In genomic region chr14:20180304-20180703, GRCm38 (mm10) we compare ENCODE assay signal across 8 mouse cellular contexts. TPM values are rescaled to one million over a fixed set of nuclear protein-coding genes. Genes with fewer than 3 reads are reported as not detected.
DNase-seq lines count a peak whose midpoint lies in the region; ATAC-seq and TF ChIP-seq lines count a peak whose summit lies in the region.

No protein-coding gene starts in this region.

- 5% methylated on average over 6 of the region's 6 CpGs for WGBS in heart, embryonic 11.5 days (ENCODE audit: insufficient replicate concordance)
- WGBS in hindbrain, embryonic 14.5 days = 13% methylated on average over 6 of the region's 6 CpGs
- 3% methylated on average over 6 of the region's 6 CpGs for WGBS in liver, postnatal 0 days (ENCODE audit: insufficient replicate concordance)

- intact Hi-C loops in heart, postnatal 10 days (cut with DNase I) = loop anchor here (5.0 kb wide), 1 partner anchor 63 kb away; no protein-coding TSS in a partner anchor

- H3K27ac ChIP-seq in heart, embryonic 11.5 days (ENCODE audit: low read depth, low read length) = no peak overlapping the region
- no peak overlapping the region for H3K27ac ChIP-seq in ES-E14 (ENCODE audit: insufficient read depth, low read depth, low read length, poor library complexity, severe bottlenecking)
- no peak overlapping the region for H3K27ac ChIP-seq in hindbrain, embryonic 14.5 days
- peak overlapping the region; percentile 55; the same call in 1 of the 2 replicates for H3K27ac ChIP-seq in liver, postnatal 0 days (ENCODE audit: low read depth)

- no peaks in the 10 kb centered on the region for H3K27me3 ChIP-seq in heart, embryonic 11.5 days (ENCODE audit: control insufficient read depth, insufficient read depth, low read length)
- H3K27me3 ChIP-seq in hindbrain, embryonic 14.5 days (ENCODE audit: control insufficient read depth, insufficient read depth, low read length) = peaks cover 10% of the 10 kb centered on the region
- no peaks in the 10 kb centered on the region for H3K27me3 ChIP-seq in liver, postnatal 0 days (ENCODE audit: insufficient read depth, low read length)

- TF ChIP-seq EP300 in liver, postnatal 0 days (IDR thresholded peaks at IDR 0.05; ENCODE audit: low read depth) = no peak

- no peaks in the 10 kb centered on the region for H3K9me3 ChIP-seq in heart, embryonic 11.5 days (replicated peaks; ENCODE audit: control insufficient read depth, low read length)
- H3K9me3 ChIP-seq in ES-E14 (ENCODE audit: control insufficient read depth, insufficient read depth, low read depth, low read length) = no peaks in the 10 kb centered on the region
- H3K9me3 ChIP-seq in hindbrain, embryonic 14.5 days (ENCODE audit: control insufficient read depth, low read length) = no peaks in the 10 kb centered on the region
- no peaks in the 10 kb centered on the region for H3K9me3 ChIP-seq in liver, postnatal 0 days (ENCODE audit: low read length)

- peak overlapping the region; percentile 68 for H3K9ac ChIP-seq in heart, embryonic 11.5 days (ENCODE audit: low read depth, low read length)
- peak overlapping the region; percentile 97 for H3K9ac ChIP-seq in ES-E14 (ENCODE audit: insufficient read depth, low read depth, low read length, poor library complexity, severe bottlenecking)
- H3K9ac ChIP-seq in hindbrain, embryonic 14.5 days = peak overlapping the region; percentile 44; the same call in 1 of the 2 replicates
- peak overlapping the region; percentile 64 for H3K9ac ChIP-seq in liver, postnatal 0 days (replicated peaks)

- peaks cover 17% of the 10 kb centered on the region; the same call in 1 of the 2 replicates for H3K4me1 ChIP-seq in heart, embryonic 11.5 days (ENCODE audit: control insufficient read depth, insufficient read depth, low read length)
- peaks cover 5 to 14% of the 10 kb centered on the region in 2 experiments; a peak in 3 of 4 replicates for H3K4me1 ChIP-seq in ES-E14 (ENCODE audit: control insufficient read depth in 2 of 2, insufficient read depth in 2 of 2, low read length in 2 of 2, poor library complexity in 1 of 2)
- peaks cover 8% of the 10 kb centered on the region for H3K4me1 ChIP-seq in hindbrain, embryonic 14.5 days (replicated peaks; ENCODE audit: control insufficient read depth, insufficient read depth, low read length)
- peaks cover 32% of the 10 kb centered on the region for H3K4me1 ChIP-seq in liver, postnatal 0 days (ENCODE audit: insufficient read depth)

- in situ Hi-C loops in ES-E14 (cut with MboI; ENCODE audit: low sequenced_read_pairs in 2 of 2, unreplicated experiment in 2 of 2) = loop anchor here in 1 of 2 experiments (10.0 kb wide), 1 partner anchor 56 kb away; no protein-coding TSS in a partner anchor

- no peak for DNase-seq in heart, postnatal 10 days
- no peak for DNase-seq in ES-E14 (ENCODE audit: low read depth, low spot score)
- DNase-seq in hindbrain, embryonic 14.5 days (ENCODE audit: low spot score) = no peak
- no peak for DNase-seq in liver, postnatal 0 days
- DNase-seq in urinary bladder, postnatal 36 days (ENCODE audit: low spot score in 2 of 2) = no peak
- DNase-seq in c-Kit-positive CD71-positive TER-119-positive erythroid progenitor cells, embryonic 14.5 days (ENCODE audit: low spot score) = no peak

- no peak for ATAC-seq in heart, embryonic 11.5 days (replicated peaks; ENCODE audit: insufficient number of reproducible peaks, low FRiP score, low TSS enrichment)
- no peak for ATAC-seq in hindbrain, embryonic 14.5 days (ENCODE audit: low FRiP score)
- no peak for ATAC-seq in liver, postnatal 0 days
- ATAC-seq in cerebellum, adult (ENCODE audit: insufficient number of reproducible peaks, low FRiP score, low TSS enrichment) = no peak

- H3K4me3 ChIP-seq in heart, embryonic 11.5 days (ENCODE audit: low read depth, low read length) = peak overlapping the region; percentile 57
- peak overlapping the region; percentile 90 to 92 for H3K4me3 ChIP-seq in ES-E14 (ENCODE audit: insufficient read depth in 1 of 2, low read depth in 1 of 2, low read length in 2 of 2, poor library complexity in 1 of 2, severe bottlenecking in 1 of 2)
- H3K4me3 ChIP-seq in hindbrain, embryonic 14.5 days (replicated peaks; ENCODE audit: low read length) = peak overlapping the region; percentile 49
- H3K4me3 ChIP-seq in liver, postnatal 0 days (ENCODE audit: low read depth, low read length) = peak overlapping the region; percentile 75

- peak overlapping the region; percentile 91 for H3K4me2 ChIP-seq in heart, embryonic 11.5 days
- H3K4me2 ChIP-seq in hindbrain, embryonic 14.5 days (replicated peaks) = peak overlapping the region; percentile 82
- peak overlapping the region; percentile 94 for H3K4me2 ChIP-seq in liver, postnatal 0 days (ENCODE audit: low read depth, low read length)

- TF ChIP-seq CTCF in liver, postnatal 0 days (IDR thresholded peaks at IDR 0.05; ENCODE audit: low read depth) = no peak

- no peaks in the 10 kb centered on the region for H3K36me3 ChIP-seq in heart, embryonic 11.5 days (ENCODE audit: control insufficient read depth, insufficient read depth, low read length)
- H3K36me3 ChIP-seq in ES-E14 (ENCODE audit: control insufficient read depth, insufficient read depth, low read length, poor library complexity, severe bottlenecking) = 0 out of 2 replicates have a peak, but pooled peaks cover 2% of the 10 kb centered on the region
- H3K36me3 ChIP-seq in hindbrain, embryonic 14.5 days (replicated peaks; ENCODE audit: control insufficient read depth, insufficient read depth) = no peaks in the 10 kb centered on the region
- no peaks in the 10 kb centered on the region for H3K36me3 ChIP-seq in liver, postnatal 0 days (replicated peaks; ENCODE audit: insufficient read depth, low read length)

TF ChIP-seq in ES-E14, 5 proteins besides CTCF, POLR2A, EP300 and RAD21:
- TF ChIP-seq MAFK (IDR thresholded peaks at IDR 0.05; ENCODE audit: insufficient read depth, low read depth, low read length) (no peak), ZC3H11A (IDR thresholded peaks at IDR 0.05; ENCODE audit: borderline replicate concordance, low read depth, low read length) (no peak), ZNF384 (IDR thresholded peaks at IDR 0.05; ENCODE audit: low read depth, low read length) (no peak), CHD2 (IDR thresholded peaks at IDR 0.05; ENCODE audit: low read depth, low read length) (no peak), HCFC1 (IDR thresholded peaks at IDR 0.05; ENCODE audit: borderline replicate concordance, insufficient read depth, low read length) (no peak)

RNA-seq across cellular contexts. Expression of gene Kcnk5, which starts 1.3 kb away (rescaled TPM):
- 2.2 and 2.9 TPM in 2 replicates for polyA plus RNA-seq in heart, embryonic 11.5 days (2014; fragmentation: Nextera tagmentation; extraction: Ambion mirVana)
- total RNA-seq in heart, postnatal 10 days (2021) = 1 to 10 TPM; 1.1 to 1.4 TPM
- total RNA-seq in ES-E14 (2012; rRNA removed) = 68.6 and 129 TPM in 2 replicates
- polyA plus RNA-seq in hindbrain, embryonic 14.5 days (2014; fragmentation: Nextera tagmentation; extraction: Ambion mirVana) = 0.65 and 1.2 TPM in 2 replicates
- 4.5 and 5.1 TPM in 2 replicates for polyA plus RNA-seq in liver, postnatal 0 days (2015; fragmentation: Nextera tagmentation; extraction: Ambion mirVana)

RNA-seq across cellular contexts. Expression of gene Saysd1, which starts 42.0 kb away (rescaled TPM):
- 8.4 and 8.6 TPM in 2 replicates for polyA plus RNA-seq in heart, embryonic 11.5 days (2014; fragmentation: Nextera tagmentation; extraction: Ambion mirVana)
- total RNA-seq in heart, postnatal 10 days (2021) = 1 to 10 TPM; 2.5 to 2.8 TPM
- 7.2 and 11.7 TPM in 2 replicates for total RNA-seq in ES-E14 (2012; rRNA removed)
- 11.1 and 14.9 TPM in 2 replicates for polyA plus RNA-seq in hindbrain, embryonic 14.5 days (2014; fragmentation: Nextera tagmentation; extraction: Ambion mirVana)
- polyA plus RNA-seq in liver, postnatal 0 days (2015; fragmentation: Nextera tagmentation; extraction: Ambion mirVana) = 9.6 and 11.0 TPM in 2 replicates

Comparison
In these comparisons a context has a peak if more than half of its experiments do, and no peak if none do; other contexts are left out.
1. H3K9ac ChIP-seq: peak in every context shown above with its lines; median percentile 97 in ES-E14; 68 in heart, embryonic 11.5 days; 64 in liver, postnatal 0 days; 44 in hindbrain, embryonic 14.5 days.